Mouse (Mus musculus) hematopoietic stem cell, adult 5-6 weeks (primary cell): Measurements from ENCODE around the gene Myrfl. TPM values are rescaled to one million over a fixed set of nuclear protein-coding genes. Genes with fewer than 3 reads are reported as not detected.

ENCODE experiments used
- ATAC-seq, 2 experiments: fragments of 125-278 bp in 1 of 2; replicated peaks in 1 of 2; 2 replicates each; pipeline ENCODE4 v1.8.0; 2016 to 2017; ENCODE audit warnings: inconsistent platforms in 2 of 2, mild to moderate bottlenecking in 2 of 2, moderate number of reproducible peaks in 2 of 2, low read depth in 1 of 2, moderate TSS enrichment in 1 of 2; ENCODE audit not compliant: low FRiP score in 2 of 2, poor library complexity in 2 of 2, severe bottlenecking in 2 of 2, insufficient read depth in 1 of 2, low TSS enrichment in 1 of 2
- total RNA-seq: library from RNA; stranded (forward); fragments of 172-1452, 232-1000 nt; gene quantifications from 2 replicates; pipeline ENCODE4 v1.2.3, GENCODE M21; 2017

Myrfl gene
- total RNA-seq, 1 experiment from 2014 or later: not detected

- no peak for ATAC-seq
Measured at GRCm38 (mm10) chr10:116872016-116872410, 24.7 kb downstream of the Myrfl start.

DNA sequence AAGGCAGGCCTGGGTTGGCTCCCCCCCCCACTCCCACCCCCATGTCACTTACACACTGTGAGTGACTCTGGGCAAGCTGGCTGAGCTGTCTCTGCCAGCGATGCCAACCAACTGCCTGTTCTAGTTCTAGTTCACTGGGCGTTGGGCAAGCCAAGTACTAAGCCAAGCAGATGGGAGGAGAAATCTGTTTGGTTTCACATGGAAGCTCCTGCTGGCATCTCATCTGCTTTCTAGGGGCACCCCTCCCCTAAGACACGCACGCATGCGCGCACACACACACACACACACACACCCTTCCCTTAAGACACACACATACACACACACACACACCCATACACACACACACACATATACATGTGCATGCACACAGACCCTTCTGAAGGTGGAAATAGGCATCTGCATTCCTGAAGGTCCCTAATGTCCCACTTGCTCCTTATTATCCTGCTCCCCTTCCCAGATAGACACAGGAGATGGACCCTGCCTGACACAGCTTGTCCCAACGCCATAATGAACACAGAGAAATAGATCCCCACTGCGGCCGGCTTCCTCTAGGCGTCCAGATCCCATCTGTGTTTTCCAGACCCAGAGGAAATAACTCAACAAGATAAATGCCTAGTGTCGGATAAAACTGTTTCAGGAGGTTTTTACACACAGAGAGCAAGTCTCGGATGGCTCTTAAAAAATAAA lies 25.2 kb downstream of the Myrfl start:
- ATAC-seq: no peak

GRCm38 (mm10) chr10:116870819-116871218 lies 25.9 kb downstream of the Myrfl start:
- ATAC-seq: no peak

GRCm38 (mm10) chr10:116853159-116853845 lies 43.4 kb downstream of the Myrfl start:
- ATAC-seq: no peak

DNA sequence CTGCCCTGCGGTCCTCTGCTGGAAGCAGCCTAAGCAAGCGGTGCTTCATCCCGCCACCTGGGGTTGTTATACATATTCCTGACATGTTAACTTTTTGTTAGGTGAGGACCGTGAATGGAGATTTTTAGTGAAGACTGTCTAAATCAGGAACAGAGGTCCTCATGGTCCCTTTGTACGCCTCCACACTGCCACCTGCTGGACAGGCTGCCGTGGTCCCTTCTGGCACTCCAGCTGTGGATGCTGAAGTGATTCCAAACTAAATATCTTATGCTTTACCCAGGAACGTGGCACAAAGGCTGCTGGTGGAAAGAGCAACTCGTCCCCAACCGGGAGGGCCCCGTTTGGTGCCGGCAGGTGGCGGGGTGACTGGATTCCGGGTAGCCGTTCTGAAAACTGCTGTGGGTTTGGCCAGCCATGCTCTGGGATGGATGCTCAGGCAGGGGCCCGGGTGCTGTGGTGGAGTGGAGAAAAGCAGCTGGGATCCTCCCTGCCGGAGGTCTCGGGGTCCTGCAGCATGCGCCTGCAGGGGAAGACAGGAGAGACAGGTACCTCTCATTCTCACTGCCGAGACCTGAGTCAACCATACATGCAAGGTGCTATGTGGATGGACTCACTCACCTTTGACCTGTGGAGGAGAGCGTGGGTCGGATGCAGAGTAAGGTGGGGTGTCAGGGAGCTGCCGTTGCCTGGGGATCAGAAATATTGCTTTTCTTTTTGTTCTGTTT lies 47.8 kb downstream of the Myrfl start:
- ATAC-seq: peak; percentile 66 to 82; a peak in 3 of 4 replicates

- no peak for ATAC-seq
Measured at GRCm38 (mm10) chr10:116841551-116841950, 55.2 kb downstream of the Myrfl start.

- no peak for ATAC-seq
Measured at GRCm38 (mm10) chr10:116830676-116831075, 66.0 kb downstream of the Myrfl start.

DNA sequence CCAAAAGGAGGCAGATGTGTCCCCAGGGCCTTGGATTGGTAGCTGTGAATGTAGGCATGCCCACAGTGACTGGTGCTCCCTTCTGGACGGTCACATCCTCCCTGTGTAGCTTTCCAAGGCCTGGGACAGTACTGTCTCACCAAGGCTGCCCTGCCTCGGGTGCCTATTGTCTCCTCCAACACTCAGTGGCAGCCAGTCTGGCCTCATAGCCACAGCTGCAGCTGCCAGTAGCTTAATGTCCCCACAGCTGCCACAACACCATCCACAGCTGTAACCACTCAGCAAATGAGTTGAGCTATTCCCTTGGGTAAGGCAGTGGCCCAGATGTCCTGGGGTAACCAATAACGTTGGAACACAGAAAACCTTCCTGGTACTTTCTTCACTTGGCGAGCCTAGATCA lies 68.6 kb downstream of the Myrfl start:
- ATAC-seq: 0 out of 4 replicates have a peak, but pooled peaks of 1 of the 2 experiments have one; percentile 42

GRCm38 (mm10) chr10:116827306-116827705 lies 69.4 kb downstream of the Myrfl start:
- 0 out of 4 replicates have a peak, but pooled peaks of 1 of the 2 experiments have one; percentile 12 for ATAC-seq

GRCm38 (mm10) chr10:116815311-116816060 lies 81.2 kb downstream of the Myrfl start:
- no peak for ATAC-seq

- ATAC-seq: no peak
Measured at GRCm38 (mm10) chr10:116813150-116813549, 83.6 kb downstream of the Myrfl start.

- no peak for ATAC-seq
Measured at GRCm38 (mm10) chr10:116810738-116811137, 86.0 kb downstream of the Myrfl start.

DNA sequence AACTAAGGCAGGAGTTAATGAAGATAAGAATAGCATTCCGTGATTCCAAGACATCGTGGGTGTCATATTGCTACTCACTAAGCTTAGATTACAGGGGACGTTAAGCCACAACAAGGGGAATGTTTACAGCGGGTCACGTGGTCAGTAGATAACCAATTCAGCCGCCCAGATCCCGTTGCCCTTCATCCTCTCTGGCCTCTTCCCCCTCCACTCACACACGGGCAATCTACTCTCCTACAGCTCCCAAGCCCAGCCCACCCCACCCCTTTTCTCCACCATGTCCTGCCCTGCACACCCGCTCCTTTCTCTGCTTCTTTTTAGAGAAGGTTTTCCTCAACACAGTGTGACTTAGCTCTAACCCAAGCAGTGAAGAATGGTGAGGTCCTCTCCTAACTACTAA lies 87.3 kb downstream of the Myrfl start:
- ATAC-seq: no peak

- ATAC-seq: no peak
Measured at GRCm38 (mm10) chr10:116808556-116809353, 88.0 kb downstream of the Myrfl start.

DNA sequence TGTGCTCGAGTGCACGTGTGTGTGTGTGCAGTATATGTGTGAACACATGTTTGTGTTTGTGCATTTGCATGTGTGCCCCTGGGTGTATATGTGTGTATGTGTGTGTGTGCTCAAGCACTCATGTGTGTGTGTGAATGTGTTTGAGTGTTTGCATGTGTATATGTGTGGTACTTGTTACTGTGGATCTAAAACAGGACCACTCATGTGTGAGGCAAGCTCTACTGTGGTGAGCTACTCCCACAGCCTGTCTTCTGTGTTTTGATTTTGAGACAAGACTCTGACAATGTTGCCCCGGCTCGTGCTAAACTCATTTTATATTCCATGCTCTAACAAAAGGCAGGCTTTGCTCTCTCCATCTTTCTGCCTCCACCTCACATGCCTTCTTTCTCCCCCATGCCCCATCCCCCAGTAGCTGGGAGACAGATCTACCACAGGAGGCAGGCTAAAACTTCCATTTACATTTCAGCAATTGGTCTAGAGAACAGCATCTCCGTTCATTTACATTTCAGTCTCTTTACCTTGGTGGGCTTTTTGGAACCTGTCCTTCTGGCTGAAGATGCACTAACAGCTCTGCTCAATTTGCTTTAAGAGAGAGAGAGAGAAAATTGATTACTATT lies 94.4 kb downstream of the Myrfl start:
- no peak for ATAC-seq

- ATAC-seq: no peak
Measured at GRCm38 (mm10) chr10:116801281-116801680, 95.4 kb downstream of the Myrfl start.
